Mouse (Mus musculus) MEL (cell line): ENCODE results near the gene Deaf1.

Source experiments
- CTCF ChIP-seq, 3 experiments: IDR thresholded peaks in 2 of 3; conservative IDR thresholded peaks in 1 of 3; 2 replicates each; pipeline ENCODE4 v1.5.1; 2011 to 2012; ENCODE audit warnings: low read length in 3 of 3, low read depth in 2 of 3, mild to moderate bottlenecking in 2 of 3, improper control_type of control experiment in 1 of 3, inconsistent platforms in 1 of 3, mixed read lengths in 1 of 3, moderate library complexity in 1 of 3; ENCODE audit not compliant: control insufficient read depth in 1 of 3, insufficient read depth in 1 of 3, poor library complexity in 1 of 3, severe bottlenecking in 1 of 3
- EP300 ChIP-seq, 2 experiments: IDR thresholded peaks; 2 replicates each; pipeline ENCODE4 v1.6.1; 2011; ENCODE audit warnings: improper control_type of control experiment in 2 of 2, low read length in 2 of 2, low read depth in 1 of 2, mild to moderate bottlenecking in 1 of 2
- ETS1 ChIP-seq: IDR thresholded peaks from 2 replicates; pipeline ENCODE4 v1.6.1; 2012; ENCODE audit warnings: low read depth, mild to moderate bottlenecking, inconsistent platforms, low read length, improper control_type of control experiment, moderate library complexity
- GATA1 ChIP-seq: IDR thresholded peaks from 2 replicates; pipeline ENCODE4 v1.6.1; 2011; ENCODE audit warnings: low read depth, low read length, improper control_type of control experiment
- HCFC1 ChIP-seq: IDR thresholded peaks from 2 replicates; pipeline ENCODE4 v1.6.1; 2012; ENCODE audit warnings: low read depth, mild to moderate bottlenecking, inconsistent platforms, low read length, improper control_type of control experiment, moderate library complexity
- MAFK ChIP-seq: IDR thresholded peaks from 2 replicates; pipeline ENCODE4 v1.6.1; 2011; ENCODE audit warnings: low read depth, mild to moderate bottlenecking, low read length, improper control_type of control experiment, borderline replicate concordance
- MAX ChIP-seq: IDR thresholded peaks from 2 replicates; pipeline ENCODE4 v1.6.1; 2011; ENCODE audit warnings: low read length, improper control_type of control experiment
- MAZ ChIP-seq: IDR thresholded peaks from 2 replicates; pipeline ENCODE4 v1.6.1; 2012; ENCODE audit warnings: low read depth, mild to moderate bottlenecking, inconsistent platforms, low read length, improper control_type of control experiment
- MYC ChIP-seq: IDR thresholded peaks from 2 replicates; pipeline ENCODE4 v1.6.1; 2011; ENCODE audit warnings: low read depth, mild to moderate bottlenecking, low read length, improper control_type of control experiment, moderate library complexity
- ZKSCAN1 ChIP-seq: IDR thresholded peaks from 2 replicates; pipeline ENCODE4 v1.6.1; 2012; ENCODE audit warnings: low read depth, mild to moderate bottlenecking, inconsistent platforms, low read length, improper control_type of control experiment, moderate library complexity

DNA sequence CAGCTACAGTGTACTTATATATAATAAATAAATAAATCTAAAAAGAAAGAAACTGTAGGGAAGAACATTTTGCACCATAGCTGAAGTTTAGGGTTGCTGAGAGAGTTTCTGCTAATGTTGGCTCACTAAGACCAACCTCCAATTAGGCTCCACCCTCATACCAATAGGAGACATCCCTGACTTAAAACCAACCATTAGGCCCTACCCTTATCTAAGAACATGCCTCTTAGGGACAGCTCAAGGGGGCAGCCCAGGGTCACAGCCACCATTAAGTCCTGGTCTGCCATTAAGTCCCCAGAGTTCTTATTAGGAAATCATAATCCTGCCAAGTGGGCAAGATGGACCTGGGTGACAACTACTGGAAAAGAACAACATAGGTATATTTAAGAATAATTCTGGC, 46.9 kb upstream of the Deaf1 start:
- no peak for TF ChIP-seq MAX
- no peak for TF ChIP-seq EP300 (IDR thresholded peaks at IDR 0.05; ENCODE audit: low read depth in 1 of 2, low read length in 2 of 2)
- no peak for TF ChIP-seq CTCF (IDR thresholded peaks at IDR 0.05 in 2 of 3, conservative IDR thresholded peaks at IDR 0.05 in 1 of 3; ENCODE audit: control insufficient read depth in 1 of 3, insufficient read depth in 1 of 3, low read depth in 2 of 3, low read length in 3 of 3, poor library complexity in 1 of 3, severe bottlenecking in 1 of 3)
- TF ChIP-seq MAZ: no peak
- no peak for TF ChIP-seq ZKSCAN1
- no peak for TF ChIP-seq MAFK
- no peak for TF ChIP-seq MYC
- TF ChIP-seq HCFC1: no peak
- no peak for TF ChIP-seq ETS1
- no peak for TF ChIP-seq GATA1
